In the genomic region with DNA sequence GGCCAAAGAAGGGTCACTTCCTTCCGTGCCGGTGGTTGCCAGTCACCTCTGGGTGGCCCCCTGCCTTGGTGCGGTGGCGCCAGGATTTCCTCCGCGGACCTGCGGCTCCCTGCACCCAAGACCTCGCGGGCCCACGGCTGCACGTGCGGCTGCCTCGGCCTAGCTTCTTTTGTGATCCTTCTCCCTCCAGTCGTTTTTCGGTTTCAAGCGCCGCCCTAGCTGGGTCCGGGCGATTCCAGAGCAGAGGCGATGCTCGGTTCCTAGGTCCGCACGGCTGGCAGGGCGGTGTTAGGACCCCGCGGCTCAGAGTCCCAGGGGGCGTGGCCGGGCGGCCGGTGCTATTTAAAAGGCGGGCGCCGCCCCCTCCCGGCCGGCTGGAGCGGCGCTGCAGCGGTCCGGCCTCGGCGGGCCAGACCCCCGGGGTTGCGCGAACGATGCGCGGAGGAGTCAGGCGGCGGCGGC, we compare ENCODE assay signal across 8 mouse cellular contexts. TPM values are rescaled to one million over a fixed set of nuclear protein-coding genes. Genes with fewer than 3 reads are reported as not detected.
DNase-seq lines count a peak whose midpoint lies in the region; ATAC-seq and TF ChIP-seq lines count a peak whose summit lies in the region.

No protein-coding gene starts in this region.

- H3K9me3 ChIP-seq in forebrain, embryonic 11.5 days (ENCODE audit: control insufficient read depth, low read length): no peaks in the 10 kb centered on the region
- H3K9me3 ChIP-seq in neural tube, embryonic 14.5 days (ENCODE audit: control insufficient read depth, low read length): no peaks in the 10 kb centered on the region

- under 1% methylated on average over 50 of the region's 50 CpGs for WGBS in forebrain, embryonic 11.5 days
- 0% methylated on average over 47 of the region's 50 CpGs for WGBS in neural tube, embryonic 14.5 days

- H3K9ac ChIP-seq in forebrain, embryonic 11.5 days (ENCODE audit: low read length): peak overlapping the region; percentile 63
- H3K9ac ChIP-seq in neural tube, embryonic 14.5 days (replicated peaks; ENCODE audit: low read depth, low read length): peak overlapping the region; percentile 54

- H3K4me1 ChIP-seq in bone marrow macrophage, adult 2 months (ENCODE audit: control insufficient read depth, insufficient read depth, low read length): no peaks in the 10 kb centered on the region
- H3K4me1 ChIP-seq in forebrain, embryonic 11.5 days (replicated peaks; ENCODE audit: control insufficient read depth, insufficient read depth, low read length): no peaks in the 10 kb centered on the region
- no peaks in the 10 kb centered on the region for H3K4me1 ChIP-seq in neural tube, embryonic 14.5 days (ENCODE audit: control insufficient read depth, insufficient read depth, low read length)
- peaks cover 8% of the 10 kb centered on the region for H3K4me1 ChIP-seq in testis, adult 2 months (ENCODE audit: control insufficient read depth, insufficient read depth, low read length)

- peak; percentile 88 for ATAC-seq in forebrain, embryonic 11.5 days (replicated peaks; ENCODE audit: low FRiP score)
- peak; percentile 86 for ATAC-seq in neural tube, embryonic 14.5 days (ENCODE audit: low read depth)

- peak; percentile 82 for DNase-seq in CD4-positive, CD25-positive, alpha-beta regulatory T cell, adult 2 months (ENCODE audit: low read depth, low spot score)
- DNase-seq in forebrain, embryonic 11.5 days (ENCODE audit: low spot score): peak; percentile 90
- DNase-seq in heart, postnatal 10 days: peak; percentile 84 to 89
- peak; percentile 87 to 91 for DNase-seq in kidney, postnatal 25 days
- DNase-seq in lung, adult 18-20 months: peak; percentile 74 to 82

- intact Hi-C loops in heart, postnatal 10 days (cut with DNase I): loop anchor here (10.0 kb wide), 1 partner anchor 595 kb away; no protein-coding TSS in a partner anchor

- TF ChIP-seq POLR2A in bone marrow macrophage, adult 2 months (IDR thresholded peaks at IDR 0.05; ENCODE audit: borderline replicate concordance, low read depth, low read length): no peak
- TF ChIP-seq POLR2A in testis, adult 2 months (IDR thresholded peaks at IDR 0.05; ENCODE audit: control insufficient read depth, low read depth, low read length): peak; percentile 25; the same call in 1 of the 2 replicates

- no peaks in the 10 kb centered on the region for H3K36me3 ChIP-seq in forebrain, embryonic 11.5 days (ENCODE audit: control insufficient read depth, insufficient read depth, low read length)
- H3K36me3 ChIP-seq in neural tube, embryonic 14.5 days (ENCODE audit: control insufficient read depth, insufficient read depth, low read length): no peaks in the 10 kb centered on the region
- no peaks in the 10 kb centered on the region for H3K36me3 ChIP-seq in testis, adult 2 months (ENCODE audit: control insufficient read depth, insufficient read depth, low read length)

- H3K27ac ChIP-seq in bone marrow macrophage, adult 2 months (ENCODE audit: insufficient read depth, low read depth, low read length): no peak overlapping the region
- no peak overlapping the region for H3K27ac ChIP-seq in forebrain, embryonic 11.5 days (ENCODE audit: low read depth, low read length)
- no peak overlapping the region for H3K27ac ChIP-seq in neural tube, embryonic 14.5 days (ENCODE audit: low read depth, low read length)
- no peak overlapping the region for H3K27ac ChIP-seq in testis, adult 2 months (ENCODE audit: control insufficient read depth, insufficient read depth, low read depth, low read length)

- H3K4me3 ChIP-seq in bone marrow macrophage, adult 2 months (ENCODE audit: insufficient read depth, low read length): peak overlapping the region; percentile 46
- H3K4me3 ChIP-seq in forebrain, embryonic 11.5 days (ENCODE audit: low read depth, low read length): peak overlapping the region; percentile 37
- peak overlapping the region; percentile 52 for H3K4me3 ChIP-seq in neural tube, embryonic 14.5 days (ENCODE audit: low read depth, low read length)
- peak overlapping the region; percentile 52 for H3K4me3 ChIP-seq in testis, adult 2 months (ENCODE audit: control insufficient read depth, low read depth, low read length)

- TF ChIP-seq CTCF in bone marrow macrophage, adult 2 months (IDR thresholded peaks at IDR 0.05; ENCODE audit: low read depth, low read length): no peak
- no peak for TF ChIP-seq CTCF in testis, adult 2 months (IDR thresholded peaks at IDR 0.05; ENCODE audit: control insufficient read depth, insufficient read depth, insufficient replicate concordance, low read depth, low read length)

- H3K27me3 ChIP-seq in forebrain, embryonic 11.5 days (ENCODE audit: control insufficient read depth, insufficient read depth, low read length): peaks cover 3% of the 10 kb centered on the region; the same call in 1 of the 2 replicates
- H3K27me3 ChIP-seq in neural tube, embryonic 14.5 days (ENCODE audit: control insufficient read depth, insufficient read depth, low read length): no peaks in the 10 kb centered on the region
- H3K27me3 ChIP-seq in testis, adult 2 months (ENCODE audit: control insufficient read depth, insufficient read depth, low read length): no peaks in the 10 kb centered on the region; the same call in 1 of the 2 replicates

- H3K4me2 ChIP-seq in forebrain, embryonic 11.5 days (ENCODE audit: low read depth, low read length, severe bottlenecking): peak overlapping the region; percentile 67
- peak overlapping the region; percentile 73 for H3K4me2 ChIP-seq in neural tube, embryonic 14.5 days (ENCODE audit: low read depth, low read length)

RNA-seq across cellular contexts. Expression of gene Lrrc32, which starts 0.6 kb away (rescaled TPM):
- 0.83 and 1.0 TPM in 2 replicates for polyA plus RNA-seq in bone marrow macrophage, adult 2 months (2012; ENCODE audit: insufficient read depth, insufficient read length, missing spikeins)
- polyA plus RNA-seq in forebrain, embryonic 11.5 days (2014; fragmentation: Nextera tagmentation; extraction: Ambion mirVana): 4.4 and 5.2 TPM in 2 replicates
- 10 to 100 TPM; 17.9 to 18.7 TPM for total RNA-seq in heart, postnatal 10 days (2021)
- 1.5 and 4.8 TPM in 2 replicates for polyA plus RNA-seq in neural tube, embryonic 14.5 days (2014; fragmentation: Nextera tagmentation; extraction: Ambion mirVana)
- 0.48 and 0.72 TPM in 2 replicates for polyA plus RNA-seq in testis, adult 2 months (2012; rRNA removed)

RNA-seq across cellular contexts. Expression of gene Gucy2d, which starts 49.4 kb away (rescaled TPM):
- polyA plus RNA-seq in bone marrow macrophage, adult 2 months (2012; ENCODE audit: insufficient read depth, insufficient read length, missing spikeins): not detected in 2 replicates
- not detected in 2 replicates for polyA plus RNA-seq in forebrain, embryonic 11.5 days (2014; fragmentation: Nextera tagmentation; extraction: Ambion mirVana)
- total RNA-seq in heart, postnatal 10 days (2021): under 1 TPM; 0.12 to 0.41 TPM
- 0.37 TPM in 1 of 2 replicates, not detected in the other for polyA plus RNA-seq in neural tube, embryonic 14.5 days (2014; fragmentation: Nextera tagmentation; extraction: Ambion mirVana)
- polyA plus RNA-seq in testis, adult 2 months (2012; rRNA removed): 8.7 and 9.8 TPM in 2 replicates
